Mouse (Mus musculus) B cell, adult 62 days (primary cell): ENCODE measurements around the gene Borcs6. TPM values are rescaled to one million over a fixed set of nuclear protein-coding genes. Genes with fewer than 3 reads are reported as not detected.

ENCODE experiments used
- total RNA-seq: library from RNA; stranded (reverse); gene quantifications from 4 replicates; pipeline ENCODE4 v1.2.4, GENCODE M21; 2023

Gene Borcs6
- 18.1 to 20.5 TPM (median 19.0 TPM) in 4 replicates for total RNA-seq

GRCm38 (mm10) chr11:69059357-69059974 is at the start of gene Borcs6:
Gene Borcs6 (plus strand): TSS chr11:69059717.

DNA sequence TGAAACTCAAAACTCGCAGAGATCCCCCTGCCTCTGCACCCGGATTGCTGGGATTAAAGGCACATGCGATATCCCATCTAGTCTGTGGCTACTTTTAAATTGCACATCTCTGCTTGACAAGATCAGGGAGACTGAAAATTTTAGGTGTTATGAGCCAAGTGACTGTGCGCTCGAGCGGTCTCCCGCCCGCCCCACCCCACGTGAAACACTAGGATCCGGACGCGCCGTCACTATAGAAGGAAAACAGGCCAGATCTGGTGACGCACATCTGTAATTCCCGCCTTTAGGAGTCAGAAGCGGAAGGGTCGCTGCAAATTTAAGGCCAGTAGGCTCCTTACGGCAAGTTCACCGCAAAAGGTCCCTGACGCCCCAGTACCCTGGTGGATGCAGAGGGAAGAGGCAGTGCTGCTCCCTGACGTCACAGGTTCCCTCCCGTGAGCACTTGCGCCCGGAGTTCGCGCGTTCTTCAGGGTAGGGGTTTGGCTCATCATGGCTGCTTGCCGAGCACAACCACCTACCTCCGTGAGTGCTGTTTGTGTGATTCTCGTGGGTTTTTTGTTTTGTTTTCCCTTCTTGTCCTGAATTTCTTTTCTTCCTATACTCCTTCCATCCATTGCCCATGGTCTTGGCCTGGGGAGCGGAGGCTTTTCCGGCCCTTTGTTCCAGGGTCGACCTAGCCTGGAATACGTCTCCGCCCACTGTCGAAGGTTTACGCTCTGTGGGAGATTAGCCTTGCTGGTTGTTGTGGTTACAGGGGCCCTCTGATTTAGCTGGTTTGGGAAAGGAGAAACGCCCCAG is 43.7 kb upstream of the Borcs6 start, which contains the start of gene Ctc1:
Ctc1 (plus strand) TSS at position 268 of the 798 bp plus-strand sequence.

GRCm38 (mm10) chr11:69045531-69046394 is 13.8 kb upstream of the Borcs6 start, which contains the start of gene Aurkb:
Gene Aurkb (plus strand): TSS chr11:69045647.

DNA sequence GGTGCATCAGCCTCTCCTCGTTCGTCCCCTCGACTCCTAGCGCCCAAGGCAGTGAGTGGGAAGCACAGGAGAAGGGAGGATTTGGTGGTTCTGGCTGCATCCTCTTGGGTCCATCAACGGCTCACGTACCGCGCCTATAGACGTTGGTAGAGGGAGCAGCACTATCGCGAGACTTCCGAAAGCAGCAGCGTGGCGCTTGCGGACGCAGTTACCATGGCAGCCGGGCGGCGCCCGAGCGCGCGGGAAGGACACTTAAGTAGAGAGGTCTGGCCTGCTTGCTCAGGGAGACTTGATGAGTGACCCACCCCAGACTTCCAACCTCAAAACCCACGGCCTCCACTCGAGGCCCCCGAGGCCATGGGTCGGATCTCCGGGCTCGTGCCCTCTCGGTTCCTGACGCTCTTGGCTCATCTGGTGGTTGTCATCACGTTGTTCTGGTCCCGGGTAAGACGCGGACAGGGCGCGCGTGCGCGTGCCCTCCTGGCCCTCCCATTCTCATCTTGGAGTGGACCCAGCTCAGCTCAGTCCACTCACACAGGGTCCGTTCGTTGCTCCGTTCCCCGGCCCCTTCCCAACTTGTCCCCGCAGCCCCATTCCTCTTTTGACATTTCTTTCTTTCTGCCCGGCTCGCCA is 11.2 kb downstream of the Borcs6 start, which contains the start of gene Tmem107:
Tmem107 (plus strand) TSS at position 217 of the 633 bp plus-strand sequence.

DNA sequence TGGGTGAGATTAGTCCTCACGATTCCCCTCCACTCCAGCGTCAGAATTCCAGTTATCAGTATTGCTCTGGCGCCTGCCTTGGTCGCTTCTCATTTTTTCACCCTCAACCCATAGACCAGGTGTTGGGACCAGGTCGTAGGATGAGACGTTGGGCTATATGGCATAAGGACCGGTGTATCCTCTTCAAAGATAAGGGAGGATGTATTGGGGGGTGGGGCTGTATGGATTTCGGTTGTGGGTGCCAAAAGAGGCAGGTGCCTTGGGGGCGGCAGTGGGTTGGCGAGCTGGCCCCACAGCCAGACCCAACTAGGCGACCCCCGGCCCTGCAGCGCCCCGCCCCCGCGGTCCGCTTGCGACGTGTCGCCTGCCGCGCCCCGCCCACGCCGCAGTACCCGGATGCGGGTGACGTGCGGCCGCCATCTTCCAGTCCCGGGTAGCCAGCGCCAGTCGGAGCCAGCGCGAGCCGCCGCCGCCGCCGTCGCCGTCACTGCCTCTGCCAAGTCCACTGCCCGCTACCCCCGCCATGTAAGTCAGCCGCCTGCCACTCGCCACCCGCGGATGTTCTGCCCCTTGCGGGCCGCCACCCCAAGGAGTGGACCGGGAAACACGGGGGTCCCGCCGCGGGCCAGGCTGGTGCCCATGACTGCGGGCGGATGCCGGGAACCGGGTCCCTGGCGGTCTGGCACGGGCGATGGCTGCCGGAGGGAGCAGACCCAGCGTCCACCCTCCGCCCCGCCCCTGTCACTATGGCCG is 28.8 kb downstream of the Borcs6 start, which contains the start of gene Vamp2:
Vamp2 (plus strand) TSS at position 388 of the 753 bp plus-strand sequence.

DNA sequence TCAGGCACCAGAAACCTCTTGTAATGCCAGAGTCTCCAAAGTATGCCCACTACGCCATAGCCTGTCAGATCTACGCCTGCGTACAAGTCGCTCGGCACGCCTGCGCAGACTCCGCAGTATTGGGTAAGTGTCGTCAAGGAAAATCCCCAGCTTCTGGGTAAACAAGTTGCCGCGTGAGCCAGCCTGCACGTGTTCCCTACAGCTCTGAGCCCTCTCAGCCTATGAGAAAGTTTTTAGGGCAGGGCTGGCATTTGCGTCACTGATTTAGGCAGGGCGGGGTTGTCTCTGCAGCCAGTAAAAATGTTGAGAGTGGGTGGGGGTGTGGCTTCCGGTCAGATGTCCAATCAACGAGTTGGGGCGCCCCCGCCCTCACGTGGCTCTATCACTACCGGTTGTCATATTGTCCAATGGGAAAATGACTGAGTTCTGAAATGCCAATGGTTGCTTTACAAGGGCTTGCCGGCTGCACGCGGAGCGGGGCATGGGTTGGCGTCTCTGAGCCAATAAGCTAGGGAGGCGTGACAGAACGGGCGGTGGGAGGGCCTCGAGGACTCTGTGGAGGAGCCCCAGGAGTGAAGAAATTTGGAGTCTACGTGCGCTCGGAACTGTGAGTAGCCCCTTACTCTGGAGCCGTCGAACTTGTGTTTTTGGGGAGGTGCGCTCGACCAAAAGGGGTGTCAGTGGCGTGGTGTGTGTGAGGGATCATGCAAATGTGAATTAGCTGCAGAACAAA is 35.3 kb downstream of the Borcs6 start, which contains the start of gene Per1:
Per1 (plus strand) TSS at position 521 of the 733 bp plus-strand sequence.

Other genes with a start within 250 kb of the Borcs6 start
- 70.9 to 74.4 TPM (median 72.4 TPM) in 4 replicates for gene Ndel1, start 187.9 kb upstream of the Borcs6 start, total RNA-seq
- gene Rnf222, start 171.2 kb upstream of the Borcs6 start, total RNA-seq = not detected in 4 replicates
- 2,247 to 2,456 TPM (median 2,364 TPM) in 4 replicates for gene Rpl26, start 158.1 kb upstream of the Borcs6 start, total RNA-seq
- gene Odf4, start 132.6 kb upstream of the Borcs6 start, total RNA-seq = not detected in 4 replicates
- not detected in 4 replicates for gene Arhgef15, start 102.2 kb upstream of the Borcs6 start, total RNA-seq
- 2.0 to 2.9 TPM (median 2.5 TPM) in 4 replicates for gene Slc25a35, start 91.6 kb upstream of the Borcs6 start, total RNA-seq
- 5.4 to 8.6 TPM (median 6.4 TPM) in 4 replicates for gene Rangrf, start 84.5 kb upstream of the Borcs6 start, total RNA-seq
- gene Pfas, start 51.3 kb upstream of the Borcs6 start, total RNA-seq = 25.7 to 31.7 TPM (median 28.4 TPM) in 4 replicates
- 26.3 to 45.3 TPM (median 38.3 TPM) in 4 replicates for gene Ctc1, start 43.8 kb upstream of the Borcs6 start, total RNA-seq
- gene Aurkb, start 14.1 kb upstream of the Borcs6 start, total RNA-seq = 5.3 to 6.2 TPM (median 5.8 TPM) in 4 replicates
- 1.2 to 6.0 TPM (median 4.0 TPM) in 4 replicates for gene Tmem107, start 11.1 kb downstream of the Borcs6 start, total RNA-seq
- 445 to 472 TPM (median 459 TPM) in 4 replicates for gene Vamp2, start 28.8 kb downstream of the Borcs6 start, total RNA-seq
- 846 to 879 TPM (median 871 TPM) in 4 replicates for gene Per1, start 35.5 kb downstream of the Borcs6 start, total RNA-seq
- 0.42 TPM in 1 of 4 replicates, not detected in the others for gene Hes7, start 60.7 kb downstream of the Borcs6 start, total RNA-seq
- not detected in 4 replicates for gene 9130213A22Rik, start 62.9 kb downstream of the Borcs6 start, total RNA-seq
- gene Aloxe3, start 66.2 kb downstream of the Borcs6 start, total RNA-seq = 1.5 to 3.1 TPM (median 2.2 TPM) in 4 replicates
- gene Alox12b, start 97.3 kb downstream of the Borcs6 start, total RNA-seq = not detected in 4 replicates
- gene Alox8, start 138.1 kb downstream of the Borcs6 start, total RNA-seq = not detected in 4 replicates
- gene Gucy2e, start 177.3 kb downstream of the Borcs6 start, total RNA-seq = not detected in 4 replicates